Mouse (Mus musculus) embryonic facial prominence, embryonic 12.5 days (tissue): ENCODE results near the gene Cd47. TPM values are rescaled to one million over a fixed set of nuclear protein-coding genes. Genes with fewer than 3 reads are reported as not detected.

ENCODE experiments used
- ATAC-seq: fragments of 200-750 bp; cut with Nextera tagmentation; 2 replicates; pipeline ENCODE4 v1.8.0; 2017; ENCODE audit not compliant: insufficient number of reproducible peaks, insufficient read depth, low FRiP score, low TSS enrichment
- H3K27ac ChIP-seq: fragments of 300-500 bp; sonication (generic); 2 replicates; pipeline ENCODE4 v1.5.1; 2016; ENCODE audit warnings: mild to moderate bottlenecking
- H3K27me3 ChIP-seq: fragments of 300-500 bp; sonication (generic); 2 replicates; pipeline ENCODE4 v1.6.1; 2016; ENCODE audit warnings: mild to moderate bottlenecking, moderate library complexity
- H3K36me3 ChIP-seq: fragments of 300-500 bp; sonication (generic); 2 replicates; pipeline ENCODE4 v1.6.1; 2016; ENCODE audit warnings: mild to moderate bottlenecking
- H3K4me1 ChIP-seq: fragments of 300-500 bp; sonication (generic); 2 replicates; pipeline ENCODE4 v1.6.1; 2016
- H3K4me2 ChIP-seq: fragments of 300-500 bp; sonication (generic); replicated peaks from 2 replicates; pipeline ENCODE4 v1.6.1; 2016; ENCODE audit warnings: mild to moderate bottlenecking, moderate library complexity
- H3K4me3 ChIP-seq: fragments of 300-500 bp; sonication (generic); 2 replicates; pipeline ENCODE4 v1.5.1; 2016; ENCODE audit warnings: mild to moderate bottlenecking
- H3K9ac ChIP-seq: fragments of 300-500 bp; sonication (generic); 2 replicates; pipeline ENCODE4 v1.6.1; 2016; ENCODE audit warnings: mild to moderate bottlenecking, moderate library complexity
- H3K9me3 ChIP-seq: fragments of 300-500 bp; sonication (generic); 2 replicates; pipeline ENCODE4 v1.6.1; 2016; ENCODE audit warnings: mild to moderate bottlenecking, moderate library complexity
- WGBS: fragments of 180-500 bp; shearing (Covaris S2); methylation state at CpG from one replicate; pipeline ENCODE4 v1.1.7; 2016; 5-methylcytosine and 5-hydroxymethylcytosine counted together
- polyA plus RNA-seq: library from polyadenylated mRNA; unstranded; fragments of >200 nt; fragmentation: Nextera tagmentation; extraction: Ambion mirVana; gene quantifications from 2 replicates; pipeline ENCODE4 v1.2.1, GENCODE M21; 2016

The Cd47 gene
- polyA plus RNA-seq, 1 experiment from 2014 or later: 59.8 TPM

- H3K9me3 ChIP-seq: no peaks in the 10 kb centered on the region
- WGBS: 91% methylated on average over 1 of the region's 1 CpGs
- H3K27me3 ChIP-seq: no peaks in the 10 kb centered on the region
- H3K4me3 ChIP-seq: no peak overlapping the region
- no peak overlapping the region for H3K4me2 ChIP-seq
- H3K36me3 ChIP-seq: no peaks in the 10 kb centered on the region
- H3K4me1 ChIP-seq: no peaks in the 10 kb centered on the region
- no peak overlapping the region for H3K27ac ChIP-seq
- no peak overlapping the region for H3K9ac ChIP-seq
- ATAC-seq: no peak
Observed at GRCm38 (mm10) chr16:49924941-49925340, 124.6 kb downstream of the Cd47 start.

- H3K27ac ChIP-seq: no peak overlapping the region
- H3K4me2 ChIP-seq: no peak overlapping the region
- WGBS: 83% methylated on average over 5 of the region's 5 CpGs
- 0 out of 2 replicates have a peak, but pooled peaks cover 4% of the 10 kb centered on the region for H3K4me1 ChIP-seq
- no peaks in the 10 kb centered on the region for H3K9me3 ChIP-seq
- no peak for ATAC-seq
- no peak overlapping the region for H3K9ac ChIP-seq
- no peak overlapping the region for H3K4me3 ChIP-seq
- no peaks in the 10 kb centered on the region for H3K27me3 ChIP-seq
- H3K36me3 ChIP-seq: no peaks in the 10 kb centered on the region
Observed at GRCm38 (mm10) chr16:49933274-49933673, 132.9 kb downstream of the Cd47 start.

GRCm38 (mm10) chr16:49936008-49936443, 135.7 kb downstream of the Cd47 start:
- Histone ChIP-seq H3K4me2 (no peak overlapping the region), H3K4me1 (0 out of 2 replicates have a peak, but pooled peaks cover 4% of the 10 kb centered on the region), H3K36me3 (no peaks in the 10 kb centered on the region), H3K27me3 (no peaks in the 10 kb centered on the region), H3K9me3 (no peaks in the 10 kb centered on the region), H3K4me3 (no peak overlapping the region), H3K27ac (no peak overlapping the region), H3K9ac (no peak overlapping the region)
- no peak for ATAC-seq
- 82% methylated on average over 6 of the region's 6 CpGs for WGBS

- Histone ChIP-seq H3K4me3 (no peak overlapping the region), H3K27me3 (no peaks in the 10 kb centered on the region), H3K9me3 (no peaks in the 10 kb centered on the region), H3K36me3 (no peaks in the 10 kb centered on the region), H3K4me2 (no peak overlapping the region), H3K4me1 (0 out of 2 replicates have a peak, but pooled peaks cover 4% of the 10 kb centered on the region), H3K27ac (no peak overlapping the region), H3K9ac (no peak overlapping the region)
- 60% methylated on average over 5 of the region's 5 CpGs for WGBS
- ATAC-seq: no peak
Observed at GRCm38 (mm10) chr16:49936793-49937192, 136.5 kb downstream of the Cd47 start.

GRCm38 (mm10) chr16:49937218-49938165, 137.2 kb downstream of the Cd47 start:
- no peaks in the 10 kb centered on the region for H3K9me3 ChIP-seq
- H3K9ac ChIP-seq: no peak overlapping the region
- H3K27me3 ChIP-seq: no peaks in the 10 kb centered on the region
- H3K36me3 ChIP-seq: no peaks in the 10 kb centered on the region
- no peak overlapping the region for H3K4me2 ChIP-seq
- WGBS: 45% methylated on average over 11 of the region's 11 CpGs
- ATAC-seq: no peak
- no peak overlapping the region for H3K27ac ChIP-seq
- H3K4me3 ChIP-seq: no peak overlapping the region
- 0 out of 2 replicates have a peak, but pooled peaks cover 4% of the 10 kb centered on the region for H3K4me1 ChIP-seq

GRCm38 (mm10) chr16:49938483-49939301, 138.4 kb downstream of the Cd47 start:
- no peak overlapping the region for H3K9ac ChIP-seq
- no peaks in the 10 kb centered on the region for H3K9me3 ChIP-seq
- no peak overlapping the region for H3K27ac ChIP-seq
- no peak overlapping the region for H3K4me3 ChIP-seq
- H3K4me1 ChIP-seq: 0 out of 2 replicates have a peak, but pooled peaks cover 4% of the 10 kb centered on the region
- H3K36me3 ChIP-seq: no peaks in the 10 kb centered on the region
- H3K4me2 ChIP-seq: no peak overlapping the region
- WGBS: 63% methylated on average over 7 of the region's 7 CpGs
- ATAC-seq: no peak
- no peaks in the 10 kb centered on the region for H3K27me3 ChIP-seq

GRCm38 (mm10) chr16:49939376-49939775, 139.0 kb downstream of the Cd47 start:
- no peak overlapping the region for H3K9ac ChIP-seq
- H3K36me3 ChIP-seq: no peaks in the 10 kb centered on the region
- H3K27ac ChIP-seq: no peak overlapping the region
- H3K4me1 ChIP-seq: 0 out of 2 replicates have a peak, but pooled peaks cover 4% of the 10 kb centered on the region
- no peak overlapping the region for H3K4me2 ChIP-seq
- 88% methylated on average over 2 of the region's 2 CpGs for WGBS
- ATAC-seq: no peak
- H3K27me3 ChIP-seq: no peaks in the 10 kb centered on the region
- no peak overlapping the region for H3K4me3 ChIP-seq
- H3K9me3 ChIP-seq: no peaks in the 10 kb centered on the region

GRCm38 (mm10) chr16:49940473-49940872, 140.1 kb downstream of the Cd47 start:
- Histone ChIP-seq H3K27ac (no peak overlapping the region), H3K27me3 (no peaks in the 10 kb centered on the region), H3K4me2 (no peak overlapping the region), H3K9me3 (no peaks in the 10 kb centered on the region), H3K36me3 (no peaks in the 10 kb centered on the region), H3K4me1 (0 out of 2 replicates have a peak, but pooled peaks cover 4% of the 10 kb centered on the region), H3K4me3 (no peak overlapping the region), H3K9ac (no peak overlapping the region)
- ATAC-seq: no peak

- no peak for ATAC-seq
- H3K9ac ChIP-seq: no peak overlapping the region
- H3K36me3 ChIP-seq: no peaks in the 10 kb centered on the region
- H3K9me3 ChIP-seq: no peaks in the 10 kb centered on the region
- H3K4me3 ChIP-seq: no peak overlapping the region
- no peaks in the 10 kb centered on the region for H3K27me3 ChIP-seq
- H3K4me2 ChIP-seq: no peak overlapping the region
- no peak overlapping the region for H3K27ac ChIP-seq
- H3K4me1 ChIP-seq: 0 out of 2 replicates have a peak, but pooled peaks cover 4% of the 10 kb centered on the region
- 70% methylated on average over 1 of the region's 1 CpGs for WGBS
Observed at GRCm38 (mm10) chr16:49941031-49941430, 140.7 kb downstream of the Cd47 start.

GRCm38 (mm10) chr16:49943726-49944125, 143.4 kb downstream of the Cd47 start:
- no peak for ATAC-seq

GRCm38 (mm10) chr16:49945084-49945483, 144.8 kb downstream of the Cd47 start:
- WGBS: 69% methylated on average over 5 of the region's 5 CpGs
- no peaks in the 10 kb centered on the region for H3K27me3 ChIP-seq
- H3K4me1 ChIP-seq: no peaks in the 10 kb centered on the region
- no peak overlapping the region for H3K4me2 ChIP-seq
- H3K36me3 ChIP-seq: no peaks in the 10 kb centered on the region
- H3K27ac ChIP-seq: no peak overlapping the region
- H3K9me3 ChIP-seq: no peaks in the 10 kb centered on the region
- H3K9ac ChIP-seq: no peak overlapping the region
- H3K4me3 ChIP-seq: no peak overlapping the region
- ATAC-seq: no peak

More at GRCm38 (mm10) chr16:49943726-49944125, 143.4 kb downstream of the Cd47 start:
- no peaks in the 10 kb centered on the region for H3K4me1 ChIP-seq
- 85% methylated on average over 1 of the region's 1 CpGs for WGBS
- H3K36me3 ChIP-seq: no peaks in the 10 kb centered on the region
- no peak overlapping the region for H3K27ac ChIP-seq
- no peak overlapping the region for H3K4me2 ChIP-seq
- H3K9me3 ChIP-seq: no peaks in the 10 kb centered on the region
- no peak overlapping the region for H3K4me3 ChIP-seq
- H3K9ac ChIP-seq: no peak overlapping the region
- no peaks in the 10 kb centered on the region for H3K27me3 ChIP-seq
